Mouse (Mus musculus) hindlimb bud, embryonic 11.5 days (tissue): ENCODE results near the gene 2210408I21Rik.

Source experiments
- DNase-seq: peaks from one replicate; pipeline ENCODE4 v3.0.0-alpha.2; 2012; ENCODE audit warnings: low read depth, low spot score; ENCODE audit errors: extremely low spot score

Gene 2210408I21Rik

GRCm38 (mm10) chr13:77478425-77479119 lies 343.2 kb downstream of the 2210408I21Rik start:
- no peak for DNase-seq

- DNase-seq = no peak
Observed at GRCm38 (mm10) chr13:77489938-77490651, 354.8 kb downstream of the 2210408I21Rik start.

GRCm38 (mm10) chr13:77514046-77514445 lies 378.7 kb downstream of the 2210408I21Rik start:
- DNase-seq = no peak

- DNase-seq = no peak
Observed at GRCm38 (mm10) chr13:77528960-77529699, 393.8 kb downstream of the 2210408I21Rik start.

- no peak for DNase-seq
Observed at GRCm38 (mm10) chr13:77529760-77530159, 394.4 kb downstream of the 2210408I21Rik start.

- DNase-seq = no peak
Observed at GRCm38 (mm10) chr13:77537466-77537865, 402.1 kb downstream of the 2210408I21Rik start.

- DNase-seq = no peak
Observed at GRCm38 (mm10) chr13:77547486-77548385, 412.4 kb downstream of the 2210408I21Rik start.

- DNase-seq = no peak
Observed at GRCm38 (mm10) chr13:77548386-77548695, 413.0 kb downstream of the 2210408I21Rik start.

GRCm38 (mm10) chr13:77548750-77549149 lies 413.4 kb downstream of the 2210408I21Rik start:
- no peak for DNase-seq

- no peak for DNase-seq
Observed at GRCm38 (mm10) chr13:77594011-77594410, 458.7 kb downstream of the 2210408I21Rik start.

- DNase-seq = no peak
Observed at GRCm38 (mm10) chr13:77615346-77615745, 480.0 kb downstream of the 2210408I21Rik start.
